Mouse (Mus musculus): ENCODE data around the gene Specc1. TPM values are rescaled to one million over a fixed set of nuclear protein-coding genes. Genes with fewer than 3 reads are reported as not detected.
A peak's percentile ranks its signal among the peaks of the same experiment; 100 is the strongest.

Gene Specc1
- polyA plus RNA-seq, 2 experiments: 8.7 to 8.9 TPM

- no peak for ATAC-seq (ENCODE audit: low FRiP score, low read depth)
- Histone ChIP-seq H3K9ac (ENCODE audit: low read depth, low read length, severe bottlenecking) (no peak overlapping the region), H3K4me3 (replicated peaks; ENCODE audit: low read length) (no peak overlapping the region), H3K9me3 (ENCODE audit: control insufficient read depth, low read length) (no peaks in the 10 kb centered on the region), H3K27ac (replicated peaks; ENCODE audit: low read depth, low read length) (no peak overlapping the region), H3K4me2 (replicated peaks; ENCODE audit: low read depth, low read length, severe bottlenecking) (no peak overlapping the region), H3K27me3 (ENCODE audit: control insufficient read depth, insufficient read depth, low read length) (no peaks in the 10 kb centered on the region), H3K4me1 (ENCODE audit: control insufficient read depth, insufficient read depth, low read length) (no peaks in the 10 kb centered on the region; the same call in 1 of the 2 replicates), H3K36me3 (ENCODE audit: control insufficient read depth, insufficient read depth, low read length) (no peaks in the 10 kb centered on the region; the same call in 1 of the 2 replicates)
- WGBS: 78% methylated on average over 7 of the region's 7 CpGs
- TF ChIP-seq POLR2A (IDR thresholded peaks at IDR 0.05; ENCODE audit: borderline replicate concordance, extremely low read depth, insufficient read depth, insufficient read length): no peak
- no peak for DNase-seq (ENCODE audit: low spot score)
Measured at GRCm38 (mm10) chr11:62220756-62221510, 264.4 kb downstream of the Specc1 start.

GRCm38 (mm10) chr11:62223416-62223815 lies 266.9 kb downstream of the Specc1 start:
- no peaks in the 10 kb centered on the region; the same call in 1 of the 2 replicates for H3K4me1 ChIP-seq (ENCODE audit: control insufficient read depth, insufficient read depth, low read length)
- H3K36me3 ChIP-seq (ENCODE audit: control insufficient read depth, insufficient read depth, low read length): no peaks in the 10 kb centered on the region; the same call in 1 of the 2 replicates
- no peak overlapping the region for H3K4me2 ChIP-seq (replicated peaks; ENCODE audit: low read depth, low read length, severe bottlenecking)
- no peak overlapping the region for H3K27ac ChIP-seq (replicated peaks; ENCODE audit: low read depth, low read length)
- no peak for ATAC-seq (ENCODE audit: low FRiP score, low read depth)
- no peak overlapping the region for H3K4me3 ChIP-seq (replicated peaks; ENCODE audit: low read length)
- no peak for DNase-seq (ENCODE audit: low spot score)
- H3K9me3 ChIP-seq (ENCODE audit: control insufficient read depth, low read length): no peaks in the 10 kb centered on the region
- TF ChIP-seq POLR2A (IDR thresholded peaks at IDR 0.05; ENCODE audit: borderline replicate concordance, extremely low read depth, insufficient read depth, insufficient read length): no peak
- H3K9ac ChIP-seq (ENCODE audit: low read depth, low read length, severe bottlenecking): no peak overlapping the region
- 88% methylated on average over 5 of the region's 5 CpGs for WGBS
- no peaks in the 10 kb centered on the region for H3K27me3 ChIP-seq (ENCODE audit: control insufficient read depth, insufficient read depth, low read length)

- Histone ChIP-seq H3K36me3 (ENCODE audit: control insufficient read depth, insufficient read depth, low read length) (no peaks in the 10 kb centered on the region; the same call in 1 of the 2 replicates), H3K9ac (ENCODE audit: low read depth, low read length, severe bottlenecking) (no peak overlapping the region), H3K27ac (replicated peaks; ENCODE audit: low read depth, low read length) (no peak overlapping the region), H3K4me1 (ENCODE audit: control insufficient read depth, insufficient read depth, low read length) (no peaks in the 10 kb centered on the region; the same call in 1 of the 2 replicates), H3K4me3 (replicated peaks; ENCODE audit: low read length) (no peak overlapping the region), H3K27me3 (ENCODE audit: control insufficient read depth, insufficient read depth, low read length) (no peaks in the 10 kb centered on the region), H3K9me3 (ENCODE audit: control insufficient read depth, low read length) (no peaks in the 10 kb centered on the region), H3K4me2 (replicated peaks; ENCODE audit: low read depth, low read length, severe bottlenecking) (no peak overlapping the region)
- no peak for ATAC-seq (ENCODE audit: low FRiP score, low read depth)
- no peak for TF ChIP-seq POLR2A (IDR thresholded peaks at IDR 0.05; ENCODE audit: borderline replicate concordance, extremely low read depth, insufficient read depth, insufficient read length)
- DNase-seq (ENCODE audit: low spot score): peak; percentile 7
- 89% methylated on average over 7 of the region's 7 CpGs for WGBS
Measured at GRCm38 (mm10) chr11:62223962-62224361, 267.4 kb downstream of the Specc1 start.

- TF ChIP-seq POLR2A (IDR thresholded peaks at IDR 0.05; ENCODE audit: borderline replicate concordance, extremely low read depth, insufficient read depth, insufficient read length): no peak
- ATAC-seq (ENCODE audit: low FRiP score, low read depth): no peak
- H3K4me1 ChIP-seq (ENCODE audit: control insufficient read depth, insufficient read depth, low read length): no peaks in the 10 kb centered on the region; the same call in 1 of the 2 replicates
- no peaks in the 10 kb centered on the region for H3K9me3 ChIP-seq (ENCODE audit: control insufficient read depth, low read length)
- no peak overlapping the region for H3K27ac ChIP-seq (replicated peaks; ENCODE audit: low read depth, low read length)
- no peaks in the 10 kb centered on the region for H3K27me3 ChIP-seq (ENCODE audit: control insufficient read depth, insufficient read depth, low read length)
- H3K9ac ChIP-seq (ENCODE audit: low read depth, low read length, severe bottlenecking): no peak overlapping the region
- no peak overlapping the region for H3K4me3 ChIP-seq (replicated peaks; ENCODE audit: low read length)
- 55% methylated on average over 4 of the region's 4 CpGs for WGBS
- DNase-seq (ENCODE audit: low spot score): peak; percentile 31
- no peak overlapping the region for H3K4me2 ChIP-seq (replicated peaks; ENCODE audit: low read depth, low read length, severe bottlenecking)
- no peaks in the 10 kb centered on the region; the same call in 1 of the 2 replicates for H3K36me3 ChIP-seq (ENCODE audit: control insufficient read depth, insufficient read depth, low read length)
Measured at GRCm38 (mm10) chr11:62224797-62225196, 268.2 kb downstream of the Specc1 start.

- WGBS: 70% methylated on average over 12 of the region's 12 CpGs
Measured at GRCm38 (mm10) chr11:62240631-62241261, 284.2 kb downstream of the Specc1 start.

More at GRCm38 (mm10) chr11:62240631-62241261, 284.2 kb downstream of the Specc1 start:
- Histone ChIP-seq H3K9ac (ENCODE audit: low read depth, low read length, severe bottlenecking) (no peak overlapping the region), H3K4me3 (replicated peaks; ENCODE audit: low read length) (no peak overlapping the region), H3K27me3 (ENCODE audit: control insufficient read depth, insufficient read depth, low read length) (no peaks in the 10 kb centered on the region), H3K27ac (replicated peaks; ENCODE audit: low read depth, low read length) (no peak overlapping the region), H3K4me2 (replicated peaks; ENCODE audit: low read depth, low read length, severe bottlenecking) (no peak overlapping the region), H3K36me3 (ENCODE audit: control insufficient read depth, insufficient read depth, low read length) (no peaks in the 10 kb centered on the region), H3K4me1 (ENCODE audit: control insufficient read depth, insufficient read depth, low read length) (peaks cover 6% of the 10 kb centered on the region; the same call in 1 of the 2 replicates), H3K9me3 (ENCODE audit: control insufficient read depth, low read length) (no peaks in the 10 kb centered on the region)
- ATAC-seq (ENCODE audit: low FRiP score, low read depth) (no peak), DNase-seq (ENCODE audit: low spot score) (no peak)
- TF ChIP-seq POLR2A (IDR thresholded peaks at IDR 0.05; ENCODE audit: borderline replicate concordance, extremely low read depth, insufficient read depth, insufficient read length): no peak

Data from limb, embryonic 14.5 days (tissue).